Mouse (Mus musculus) liver, embryonic 13.5 days (tissue): ENCODE results near the gene Ptpn21. TPM values are rescaled to one million over a fixed set of nuclear protein-coding genes. Genes with fewer than 3 reads are reported as not detected.

ENCODE experiments used
- ATAC-seq: fragments of 200-750 bp; cut with Nextera tagmentation; 2 replicates; pipeline ENCODE4 v1.8.0; 2017; ENCODE audit warnings: low read depth, mild to moderate bottlenecking, moderate number of reproducible peaks, moderate library complexity
- DNase-seq: peaks from one replicate; pipeline ENCODE4 v3.0.0; 2022
- H3K27ac ChIP-seq: fragments of 300-500 bp; sonication (generic); 2 replicates; pipeline ENCODE4 v1.5.1; 2015; ENCODE audit warnings: moderate library complexity, mild to moderate bottlenecking, inconsistent platforms
- H3K27me3 ChIP-seq: fragments of 300-500 bp; sonication (generic); 2 replicates; pipeline ENCODE4 v1.6.1; 2015; ENCODE audit warnings: mild to moderate bottlenecking, inconsistent platforms
- H3K36me3 ChIP-seq: fragments of 300-500 bp; sonication (generic); 2 replicates; pipeline ENCODE4 v1.6.1; 2015; ENCODE audit warnings: mild to moderate bottlenecking, inconsistent platforms
- H3K4me1 ChIP-seq: fragments of 300-500 bp; sonication (generic); replicated peaks from 2 replicates; pipeline ENCODE4 v1.6.1; 2015; ENCODE audit warnings: inconsistent platforms
- H3K4me2 ChIP-seq: fragments of 300-500 bp; sonication (generic); 2 replicates; pipeline ENCODE4 v1.6.1; 2015; ENCODE audit warnings: inconsistent platforms, mild to moderate bottlenecking, moderate library complexity
- H3K4me3 ChIP-seq: fragments of 300-500 bp; sonication (generic); replicated peaks from 2 replicates; pipeline ENCODE4 v1.5.1; 2015; ENCODE audit warnings: mild to moderate bottlenecking, inconsistent platforms
- H3K9ac ChIP-seq: fragments of 300-500 bp; sonication (generic); 2 replicates; pipeline ENCODE4 v1.6.1; 2015; ENCODE audit warnings: mild to moderate bottlenecking, inconsistent platforms
- H3K9me3 ChIP-seq: fragments of 300-500 bp; sonication (generic); replicated peaks from 2 replicates; pipeline ENCODE4 v1.6.1; 2016; ENCODE audit warnings: inconsistent platforms
- WGBS: fragments of 180-500 bp; shearing (Covaris S2); methylation state at CpG from one replicate; pipeline ENCODE4 v1.1.7; 2015; ENCODE audit not compliant: insufficient replicate concordance; 5-methylcytosine and 5-hydroxymethylcytosine counted together
- polyA plus RNA-seq: library from polyadenylated mRNA; unstranded; fragments of >200 nt; fragmentation: Nextera tagmentation; extraction: Ambion mirVana; gene quantifications from 2 replicates; pipeline ENCODE4 v1.2.1, GENCODE M21; 2015

The Ptpn21 gene
- polyA plus RNA-seq: 1.8 and 1.9 TPM in 2 replicates

GRCm38 (mm10) chr12:98736951-98737800 is at the start of gene Ptpn21:
Gene Ptpn21, minus strand, starts transcription at chr12:98737405.
- WGBS: under 1% methylated on average over 75 of the region's 75 CpGs
- Histone ChIP-seq H3K9ac (peak within 1 kb of the TSS; percentile 71), H3K4me2 (peak within 1 kb of the TSS; percentile 67), H3K9me3 (no peaks in the 10 kb centered on the region), H3K27ac (peak within 1 kb of the TSS; percentile 39; the same call in 1 of the 2 replicates), H3K4me3 (peak within 1 kb of the TSS; percentile 63), H3K36me3 (no peaks in the 10 kb centered on the region), H3K4me1 (peaks cover 28% of the 10 kb centered on the region), H3K27me3 (peaks cover 67% of the 10 kb centered on the region)
- 0 out of 2 replicates have a peak, but pooled peaks have one; percentile 18 for ATAC-seq
- no peak for DNase-seq

DNA sequence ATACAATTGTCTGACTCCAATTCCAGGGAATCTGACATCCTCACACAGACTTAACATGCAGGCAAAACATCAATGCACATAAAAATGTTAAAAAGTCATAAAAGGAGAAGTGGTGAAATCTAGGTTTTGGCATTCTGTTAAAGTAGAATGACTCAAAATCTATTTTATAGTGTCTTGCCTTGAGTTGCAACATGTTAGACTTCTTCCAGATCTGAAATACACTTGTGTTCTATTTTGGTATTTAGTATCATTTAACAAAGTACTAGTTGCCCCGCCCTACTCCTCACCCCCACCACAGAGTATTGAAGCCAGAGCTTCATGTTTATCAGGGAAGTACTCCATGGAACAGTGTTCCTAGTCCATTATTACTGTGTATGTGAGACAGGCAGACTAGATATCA is 47.0 kb upstream of the Ptpn21 start:
- ATAC-seq: no peak

GRCm38 (mm10) chr12:98779148-98779547 is 41.9 kb upstream of the Ptpn21 start:
- H3K4me2 ChIP-seq: no peak overlapping the region
- H3K4me3 ChIP-seq: no peak overlapping the region
- no peaks in the 10 kb centered on the region for H3K27me3 ChIP-seq
- H3K4me1 ChIP-seq: no peaks in the 10 kb centered on the region; the same call in 1 of the 2 replicates
- no peak overlapping the region for H3K9ac ChIP-seq
- ATAC-seq (no peak), DNase-seq (no peak)
- H3K9me3 ChIP-seq: no peaks in the 10 kb centered on the region
- H3K27ac ChIP-seq: no peak overlapping the region
- 72% methylated on average over 4 of the region's 4 CpGs for WGBS
- H3K36me3 ChIP-seq: peaks cover 82% of the 10 kb centered on the region

More for the DNA sequence above, 47.0 kb upstream of the Ptpn21 start:
- 88% methylated on average over 1 of the region's 1 CpGs for WGBS
- Histone ChIP-seq H3K27me3 (no peaks in the 10 kb centered on the region), H3K4me3 (no peak overlapping the region), H3K9ac (no peak overlapping the region), H3K9me3 (no peaks in the 10 kb centered on the region), H3K4me1 (no peaks in the 10 kb centered on the region), H3K36me3 (peaks cover 80% of the 10 kb centered on the region), H3K27ac (no peak overlapping the region), H3K4me2 (no peak overlapping the region)
- no peak for DNase-seq

DNA sequence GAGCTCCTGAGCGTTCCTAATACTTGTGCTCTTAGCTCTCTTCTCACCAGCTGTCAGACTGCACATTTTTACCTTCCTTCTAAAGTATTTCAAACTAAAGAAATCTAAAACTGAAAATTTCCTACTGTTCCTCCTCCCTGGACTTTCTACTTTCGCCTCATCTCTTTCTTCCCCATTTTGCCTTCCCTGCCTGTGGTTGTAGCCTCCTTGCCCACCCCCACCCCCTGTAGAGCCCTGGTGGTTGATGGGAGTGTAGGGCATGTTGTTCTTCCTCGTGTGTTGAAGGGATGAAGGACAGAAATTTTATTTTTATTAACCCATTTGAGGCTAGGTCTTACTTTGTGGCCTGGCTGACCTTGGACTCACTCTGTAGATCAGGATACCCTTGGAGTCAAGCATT is 40.3 kb upstream of the Ptpn21 start:
- ATAC-seq (no peak), DNase-seq (no peak)
- H3K4me1 ChIP-seq: no peaks in the 10 kb centered on the region; the same call in 1 of the 2 replicates
- H3K4me2 ChIP-seq: no peak overlapping the region
- no peaks in the 10 kb centered on the region for H3K27me3 ChIP-seq
- WGBS: 56% methylated on average over 3 of the region's 3 CpGs
- peaks cover 83% of the 10 kb centered on the region for H3K36me3 ChIP-seq
- no peak overlapping the region for H3K27ac ChIP-seq
- no peak overlapping the region for H3K4me3 ChIP-seq
- no peak overlapping the region for H3K9ac ChIP-seq
- H3K9me3 ChIP-seq: no peaks in the 10 kb centered on the region

- Histone ChIP-seq H3K4me2 (no peak overlapping the region), H3K27ac (no peak overlapping the region), H3K4me3 (no peak overlapping the region), H3K4me1 (no peaks in the 10 kb centered on the region), H3K27me3 (no peaks in the 10 kb centered on the region), H3K9me3 (no peaks in the 10 kb centered on the region), H3K9ac (no peak overlapping the region), H3K36me3 (peaks cover 74% of the 10 kb centered on the region)
- DNase-seq (no peak), ATAC-seq (no peak)
- 90% methylated on average over 2 of the region's 2 CpGs for WGBS
These were observed 29.0 kb upstream of the Ptpn21 start for GRCm38 (mm10) chr12:98766241-98766640.

GRCm38 (mm10) chr12:98759700-98760099 is 22.5 kb upstream of the Ptpn21 start:
- WGBS: 73% methylated on average over 6 of the region's 6 CpGs
- no peaks in the 10 kb centered on the region for H3K9me3 ChIP-seq

GRCm38 (mm10) chr12:98757636-98758035 is 20.4 kb upstream of the Ptpn21 start:
- no peak overlapping the region for H3K9ac ChIP-seq
- no peaks in the 10 kb centered on the region for H3K9me3 ChIP-seq
- 76% methylated on average over 6 of the region's 6 CpGs for WGBS
- DNase-seq (no peak), ATAC-seq (no peak)
- no peaks in the 10 kb centered on the region for H3K4me1 ChIP-seq
- H3K4me2 ChIP-seq: no peak overlapping the region
- H3K27ac ChIP-seq: no peak overlapping the region
- no peaks in the 10 kb centered on the region for H3K27me3 ChIP-seq
- H3K4me3 ChIP-seq: no peak overlapping the region
- H3K36me3 ChIP-seq: peaks cover 84% of the 10 kb centered on the region

More at GRCm38 (mm10) chr12:98759700-98760099, 22.5 kb upstream of the Ptpn21 start:
- peaks cover 86% of the 10 kb centered on the region for H3K36me3 ChIP-seq
- no peaks in the 10 kb centered on the region for H3K4me1 ChIP-seq
- no peak overlapping the region for H3K9ac ChIP-seq
- H3K27me3 ChIP-seq: no peaks in the 10 kb centered on the region
- ATAC-seq (no peak), DNase-seq (no peak)
- H3K27ac ChIP-seq: no peak overlapping the region
- H3K4me3 ChIP-seq: no peak overlapping the region
- H3K4me2 ChIP-seq: no peak overlapping the region

- ATAC-seq: peak; percentile 25; the same call in 1 of the 2 replicates
- no peaks in the 10 kb centered on the region for H3K9me3 ChIP-seq
These were observed 10.2 kb upstream of the Ptpn21 start for GRCm38 (mm10) chr12:98747380-98747753.

DNA sequence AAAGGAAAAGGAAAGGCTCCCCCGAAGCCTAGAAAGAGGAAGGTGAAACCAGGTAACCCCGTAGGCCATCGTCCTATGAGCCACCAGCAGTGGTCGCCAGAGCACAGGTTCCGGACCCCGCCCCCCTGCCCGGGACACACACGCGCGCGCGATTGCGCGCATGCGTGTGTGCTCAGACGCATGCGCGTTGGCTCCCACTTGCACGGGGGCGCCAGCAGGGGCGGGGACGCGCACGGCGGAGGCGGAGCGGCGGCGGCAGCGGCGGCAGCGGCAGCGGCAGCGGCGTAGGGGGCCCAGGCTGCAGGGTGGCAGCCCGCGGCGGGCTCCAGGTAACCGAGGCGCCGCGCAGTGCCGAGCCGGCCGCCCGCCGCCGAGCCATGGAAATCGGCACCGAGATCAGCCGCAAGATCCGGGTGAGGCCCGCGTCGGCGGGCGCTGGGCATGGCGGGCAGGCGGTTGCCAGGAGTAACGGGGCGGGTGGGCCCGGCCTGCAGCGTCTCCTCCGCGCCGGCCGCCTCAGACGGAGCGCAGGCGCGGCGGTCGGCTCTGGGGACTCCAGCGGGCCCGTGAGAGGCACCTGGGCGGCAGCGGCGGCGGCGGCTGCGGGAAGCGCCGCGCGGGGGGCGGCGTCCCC is 9.7 kb upstream of the Ptpn21 start, which contains the start of gene Zc3h14:
TSS of gene Zc3h14 (plus strand) at position 219 of the 634 bp plus-strand sequence.
- H3K4me3 ChIP-seq: peak within 1 kb of the TSS; percentile 88
- H3K27ac ChIP-seq: peak within 1 kb of the TSS; percentile 93
- ATAC-seq (peak; percentile 94), DNase-seq (peak; percentile 90)
- peaks cover 12% of the 10 kb centered on the region; the same call in 1 of the 2 replicates for H3K36me3 ChIP-seq
- no peaks in the 10 kb centered on the region for H3K9me3 ChIP-seq
- H3K4me1 ChIP-seq: peaks cover 36% of the 10 kb centered on the region
- H3K27me3 ChIP-seq: 0 out of 2 replicates have a peak, but pooled peaks cover 7% of the 10 kb centered on the region
- H3K4me2 ChIP-seq: peak within 1 kb of the TSS; percentile 77
- WGBS: under 1% methylated on average over 81 of the region's 87 CpGs
- peak within 1 kb of the TSS; percentile 89 for H3K9ac ChIP-seq

More at GRCm38 (mm10) chr12:98747380-98747753, 10.2 kb upstream of the Ptpn21 start:
- DNase-seq: no peak
- peaks cover 12% of the 10 kb centered on the region; the same call in 1 of the 2 replicates for H3K36me3 ChIP-seq
- H3K27me3 ChIP-seq: 0 out of 2 replicates have a peak, but pooled peaks cover 4% of the 10 kb centered on the region
- peaks cover 36% of the 10 kb centered on the region for H3K4me1 ChIP-seq
- peak overlapping the region; percentile 89 for H3K9ac ChIP-seq
- H3K27ac ChIP-seq: peak overlapping the region; percentile 93
- peak overlapping the region; percentile 88 for H3K4me3 ChIP-seq
- under 1% methylated on average over 9 of the region's 14 CpGs for WGBS
- peak overlapping the region; percentile 77 for H3K4me2 ChIP-seq

DNA sequence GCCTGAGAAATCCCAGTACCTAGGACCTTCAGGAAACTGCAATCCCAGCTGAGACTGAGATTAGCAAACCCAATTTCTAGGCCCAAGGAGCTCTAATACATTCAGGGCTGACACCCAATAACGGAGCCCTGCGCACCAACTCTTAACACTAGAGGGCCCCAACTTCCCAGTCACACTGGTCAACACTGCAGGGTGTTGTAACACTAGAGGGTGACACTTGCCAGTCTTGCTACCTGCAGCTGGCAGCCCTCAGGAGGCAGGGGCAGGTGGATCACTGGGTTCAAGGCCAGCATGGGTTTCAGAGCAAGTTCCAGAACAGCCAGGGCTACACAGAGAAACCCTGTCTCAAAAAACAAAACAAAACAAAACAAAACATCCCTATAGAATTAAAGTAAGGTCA is 8.9 kb upstream of the Ptpn21 start:
- peak overlapping the region; percentile 89; the same call in 1 of the 2 replicates for H3K9ac ChIP-seq
- peaks cover 13% of the 10 kb centered on the region for H3K27me3 ChIP-seq
- WGBS: 20% methylated on average over 2 of the region's 2 CpGs
- ATAC-seq (peak; percentile 58), DNase-seq (peak; percentile 68)
- H3K4me1 ChIP-seq: peaks cover 33% of the 10 kb centered on the region
- H3K4me2 ChIP-seq: peak overlapping the region; percentile 77
- peak overlapping the region; percentile 88 for H3K4me3 ChIP-seq
- peak overlapping the region; percentile 34; the same call in 1 of the 2 replicates for H3K27ac ChIP-seq
- H3K36me3 ChIP-seq: peaks cover 10% of the 10 kb centered on the region; the same call in 1 of the 2 replicates
- H3K9me3 ChIP-seq: no peaks in the 10 kb centered on the region

GRCm38 (mm10) chr12:98745626-98746025 is 8.4 kb upstream of the Ptpn21 start:
- H3K4me3 ChIP-seq: no peak overlapping the region
- H3K36me3 ChIP-seq: peaks cover 8% of the 10 kb centered on the region; the same call in 1 of the 2 replicates
- H3K9ac ChIP-seq: no peak overlapping the region
- no peaks in the 10 kb centered on the region for H3K9me3 ChIP-seq
- peaks cover 31% of the 10 kb centered on the region for H3K4me1 ChIP-seq
- no peak for DNase-seq
- 55% methylated on average over 4 of the region's 4 CpGs for WGBS
- H3K27ac ChIP-seq: peak overlapping the region; percentile 34
- no peak overlapping the region for H3K4me2 ChIP-seq
- peaks cover 16% of the 10 kb centered on the region for H3K27me3 ChIP-seq
- ATAC-seq: no peak
